Mouse (Mus musculus): ENCODE results near the gene Mettl21e. TPM values are rescaled to one million over a fixed set of nuclear protein-coding genes. Genes with fewer than 3 reads are reported as not detected.

Mettl21e gene
- polyA plus RNA-seq, 1 experiment from 2014 or later, result not detected

GRCm38 (mm10) chr1:44214443-44214842 is 4.3 kb downstream of the Mettl21e start:
- Histone ChIP-seq H3K27me3 (replicated peaks; ENCODE audit: control insufficient read depth, insufficient read depth, low read length) (no peaks in the 10 kb centered on the region), H3K4me1 (ENCODE audit: control insufficient read depth, insufficient read depth, low read depth, low read length) (no peaks in the 10 kb centered on the region), H3K4me2 (ENCODE audit: low read length) (no peak overlapping the region), H3K4me3 (ENCODE audit: low read length) (no peak overlapping the region), H3K9me3 (ENCODE audit: control insufficient read depth, low read length) (no peaks in the 10 kb centered on the region), H3K27ac (ENCODE audit: low read depth, low read length) (no peak overlapping the region), H3K36me3 (ENCODE audit: control insufficient read depth, insufficient read depth, low read length) (no peaks in the 10 kb centered on the region), H3K9ac (ENCODE audit: low read depth, low read length) (no peak overlapping the region)
- WGBS, result 49% methylated on average over 2 of the region's 2 CpGs
- ATAC-seq, result no peak

GRCm38 (mm10) chr1:44202876-44203275 is 15.9 kb downstream of the Mettl21e start:
- H3K9me3 ChIP-seq (ENCODE audit: control insufficient read depth, low read length), result no peaks in the 10 kb centered on the region
- 90% methylated on average over 15 of the region's 15 CpGs for WGBS
- no peak overlapping the region for H3K4me3 ChIP-seq (ENCODE audit: low read length)
- H3K27ac ChIP-seq (ENCODE audit: low read depth, low read length), result no peak overlapping the region
- H3K4me2 ChIP-seq (ENCODE audit: low read length), result no peak overlapping the region
- peaks cover 6% of the 10 kb centered on the region; the same call in 1 of the 2 replicates for H3K4me1 ChIP-seq (ENCODE audit: control insufficient read depth, insufficient read depth, low read depth, low read length)
- no peaks in the 10 kb centered on the region for H3K27me3 ChIP-seq (replicated peaks; ENCODE audit: control insufficient read depth, insufficient read depth, low read length)
- ATAC-seq, result no peak
- H3K9ac ChIP-seq (ENCODE audit: low read depth, low read length), result no peak overlapping the region
- no peaks in the 10 kb centered on the region for H3K36me3 ChIP-seq (ENCODE audit: control insufficient read depth, insufficient read depth, low read length)

DNA sequence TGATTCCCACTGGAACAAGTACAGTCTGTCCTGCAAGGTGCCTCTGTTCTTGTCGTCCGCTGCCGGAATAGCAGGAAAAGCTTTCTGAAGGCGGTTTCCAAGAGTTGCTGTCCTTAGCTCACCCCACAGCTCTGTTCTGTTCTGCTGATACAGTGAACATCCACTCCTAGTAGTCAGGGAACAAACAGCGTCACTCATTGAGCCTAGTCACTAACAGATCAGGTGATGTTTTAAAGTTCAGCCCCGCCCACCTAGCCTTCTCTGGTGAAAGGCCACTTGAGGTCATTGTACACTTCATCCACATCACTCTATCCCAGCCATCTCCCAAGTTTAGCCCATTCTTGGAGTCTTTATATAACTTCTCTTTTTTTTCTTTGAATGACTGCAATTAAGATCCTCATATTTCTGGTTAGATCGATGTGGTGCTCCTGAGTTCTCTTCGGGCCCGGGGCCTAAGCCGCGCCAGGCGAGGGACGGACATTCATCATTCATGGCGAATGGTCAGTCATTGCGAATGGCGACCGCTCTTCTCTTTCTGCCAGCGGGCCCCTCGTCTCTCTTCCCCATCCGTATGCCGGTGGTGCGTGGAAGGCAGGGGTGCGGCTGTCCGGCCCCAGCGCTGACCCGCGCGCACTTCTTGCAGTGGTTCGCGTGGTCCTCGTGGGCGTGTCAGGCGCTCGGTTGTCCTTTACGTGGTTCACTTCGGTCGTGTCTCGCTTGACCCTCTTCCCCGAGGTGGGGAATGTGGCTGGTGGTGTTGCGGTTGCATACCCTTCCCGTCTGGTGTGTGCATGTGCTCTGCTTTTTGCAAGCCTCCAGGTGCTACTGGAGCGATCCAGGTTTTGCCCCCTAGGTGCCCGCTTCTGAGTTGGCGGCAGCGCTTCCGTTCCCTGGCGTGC is 20.2 kb downstream of the Mettl21e start:
- Histone ChIP-seq H3K9ac (ENCODE audit: low read depth, low read length) (peak overlapping the region; percentile 67), H3K4me3 (ENCODE audit: low read length) (peak overlapping the region; percentile 53), H3K36me3 (ENCODE audit: control insufficient read depth, insufficient read depth, low read length) (no peaks in the 10 kb centered on the region), H3K27ac (ENCODE audit: low read depth, low read length) (no peak overlapping the region), H3K4me2 (ENCODE audit: low read length) (peak overlapping the region; percentile 92), H3K27me3 (replicated peaks; ENCODE audit: control insufficient read depth, insufficient read depth, low read length) (no peaks in the 10 kb centered on the region), H3K4me1 (ENCODE audit: control insufficient read depth, insufficient read depth, low read depth, low read length) (peaks cover 6% of the 10 kb centered on the region; the same call in 1 of the 2 replicates), H3K9me3 (ENCODE audit: control insufficient read depth, low read length) (no peaks in the 10 kb centered on the region)
- peak; percentile 82 for ATAC-seq
- WGBS, result 20% methylated on average over 47 of the region's 47 CpGs

- Histone ChIP-seq H3K4me3 (ENCODE audit: low read length) (no peak overlapping the region), H3K9me3 (ENCODE audit: control insufficient read depth, low read length) (no peaks in the 10 kb centered on the region), H3K36me3 (ENCODE audit: control insufficient read depth, insufficient read depth, low read length) (0 out of 2 replicates have a peak, but pooled peaks cover 2% of the 10 kb centered on the region), H3K9ac (ENCODE audit: low read depth, low read length) (no peak overlapping the region), H3K27me3 (replicated peaks; ENCODE audit: control insufficient read depth, insufficient read depth, low read length) (no peaks in the 10 kb centered on the region), H3K4me1 (ENCODE audit: control insufficient read depth, insufficient read depth, low read depth, low read length) (no peaks in the 10 kb centered on the region), H3K27ac (ENCODE audit: low read depth, low read length) (no peak overlapping the region), H3K4me2 (ENCODE audit: low read length) (no peak overlapping the region)
- ATAC-seq, result peak; percentile 71
Measured at GRCm38 (mm10) chr1:44186396-44186795, 32.4 kb downstream of the Mettl21e start.

- H3K4me1 ChIP-seq (ENCODE audit: control insufficient read depth, insufficient read depth, low read depth, low read length), result no peaks in the 10 kb centered on the region
- H3K36me3 ChIP-seq (ENCODE audit: control insufficient read depth, insufficient read depth, low read length), result peaks cover 33% of the 10 kb centered on the region
- no peak overlapping the region for H3K4me3 ChIP-seq (ENCODE audit: low read length)
- no peak overlapping the region for H3K27ac ChIP-seq (ENCODE audit: low read depth, low read length)
- no peak overlapping the region for H3K9ac ChIP-seq (ENCODE audit: low read depth, low read length)
- H3K4me2 ChIP-seq (ENCODE audit: low read length), result no peak overlapping the region
- H3K27me3 ChIP-seq (replicated peaks; ENCODE audit: control insufficient read depth, insufficient read depth, low read length), result no peaks in the 10 kb centered on the region
- ATAC-seq, result no peak
- 95% methylated on average over 5 of the region's 5 CpGs for WGBS
- no peaks in the 10 kb centered on the region for H3K9me3 ChIP-seq (ENCODE audit: control insufficient read depth, low read length)
Measured at GRCm38 (mm10) chr1:44178086-44178485, 40.7 kb downstream of the Mettl21e start.

GRCm38 (mm10) chr1:44173903-44174302 is 44.9 kb downstream of the Mettl21e start:
- Histone ChIP-seq H3K4me2 (ENCODE audit: low read length) (no peak overlapping the region), H3K9ac (ENCODE audit: low read depth, low read length) (no peak overlapping the region), H3K36me3 (ENCODE audit: control insufficient read depth, insufficient read depth, low read length) (peaks cover 44% of the 10 kb centered on the region), H3K27me3 (replicated peaks; ENCODE audit: control insufficient read depth, insufficient read depth, low read length) (no peaks in the 10 kb centered on the region), H3K4me3 (ENCODE audit: low read length) (no peak overlapping the region), H3K4me1 (ENCODE audit: control insufficient read depth, insufficient read depth, low read depth, low read length) (no peaks in the 10 kb centered on the region), H3K9me3 (ENCODE audit: control insufficient read depth, low read length) (no peaks in the 10 kb centered on the region), H3K27ac (ENCODE audit: low read depth, low read length) (no peak overlapping the region)
- WGBS, result 90% methylated on average over 8 of the region's 8 CpGs
- no peak for ATAC-seq

DNA sequence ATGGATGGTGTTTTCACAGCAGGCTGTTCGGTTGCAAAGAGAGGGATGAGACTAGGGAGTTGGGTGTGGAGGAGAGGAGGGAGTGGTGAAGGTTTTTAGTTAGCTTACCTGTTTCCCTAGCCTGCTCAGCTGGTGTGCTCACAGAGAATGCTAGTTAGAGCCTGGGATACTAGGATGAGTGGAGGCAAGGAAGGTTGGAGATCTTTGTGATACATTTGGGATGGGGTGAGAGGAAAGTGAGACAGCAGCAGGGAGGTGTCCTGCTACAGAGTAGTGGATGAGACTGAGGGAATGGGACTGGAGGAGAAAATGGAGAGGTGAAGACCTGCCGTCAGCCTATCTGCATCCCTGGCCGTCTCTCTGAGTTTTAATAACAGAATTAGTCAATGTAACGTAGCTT is 46.1 kb downstream of the Mettl21e start:
- peaks cover 46% of the 10 kb centered on the region for H3K36me3 ChIP-seq (ENCODE audit: control insufficient read depth, insufficient read depth, low read length)
- H3K4me2 ChIP-seq (ENCODE audit: low read length), result no peak overlapping the region
- no peak overlapping the region for H3K9ac ChIP-seq (ENCODE audit: low read depth, low read length)
- H3K9me3 ChIP-seq (ENCODE audit: control insufficient read depth, low read length), result no peaks in the 10 kb centered on the region
- 96% methylated on average over 4 of the region's 4 CpGs for WGBS
- H3K4me1 ChIP-seq (ENCODE audit: control insufficient read depth, insufficient read depth, low read depth, low read length), result no peaks in the 10 kb centered on the region
- no peaks in the 10 kb centered on the region for H3K27me3 ChIP-seq (replicated peaks; ENCODE audit: control insufficient read depth, insufficient read depth, low read length)
- no peak for ATAC-seq
- H3K4me3 ChIP-seq (ENCODE audit: low read length), result no peak overlapping the region
- H3K27ac ChIP-seq (ENCODE audit: low read depth, low read length), result no peak overlapping the region

DNA sequence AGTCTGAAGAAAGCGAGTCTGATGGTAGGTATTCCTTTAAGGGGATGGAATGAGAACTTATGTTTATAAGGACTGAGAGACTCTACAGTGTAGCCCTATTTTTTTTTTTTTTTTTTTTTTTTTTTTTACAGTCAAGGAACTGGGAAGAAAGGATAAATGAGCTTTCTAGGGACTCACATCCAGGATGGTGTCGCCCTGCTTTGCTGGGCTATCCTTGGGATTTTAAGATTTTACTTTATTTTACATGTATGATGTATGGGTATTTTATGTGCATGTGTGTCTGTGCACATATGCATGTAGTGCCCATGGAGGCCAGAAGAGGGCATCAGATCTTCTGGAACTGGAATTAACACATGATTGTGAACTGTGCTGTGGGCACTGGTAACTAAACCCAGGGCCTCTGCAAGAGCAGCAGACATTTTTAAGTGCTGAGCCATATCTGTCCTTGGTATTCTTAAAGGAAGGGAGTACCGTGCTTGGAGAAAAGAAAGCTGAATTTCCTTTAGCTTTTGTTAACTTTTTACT is 50.8 kb downstream of the Mettl21e start:
- no peak for ATAC-seq
- no peaks in the 10 kb centered on the region for H3K4me1 ChIP-seq (ENCODE audit: control insufficient read depth, insufficient read depth, low read depth, low read length)
- no peaks in the 10 kb centered on the region for H3K27me3 ChIP-seq (replicated peaks; ENCODE audit: control insufficient read depth, insufficient read depth, low read length)
- no peak overlapping the region for H3K27ac ChIP-seq (ENCODE audit: low read depth, low read length)
- H3K4me3 ChIP-seq (ENCODE audit: low read length), result no peak overlapping the region
- H3K36me3 ChIP-seq (ENCODE audit: control insufficient read depth, insufficient read depth, low read length), result peaks cover 48% of the 10 kb centered on the region
- no peak overlapping the region for H3K9ac ChIP-seq (ENCODE audit: low read depth, low read length)
- 93% methylated on average over 3 of the region's 3 CpGs for WGBS
- H3K9me3 ChIP-seq (ENCODE audit: control insufficient read depth, low read length), result no peaks in the 10 kb centered on the region
- H3K4me2 ChIP-seq (ENCODE audit: low read length), result no peak overlapping the region

DNA sequence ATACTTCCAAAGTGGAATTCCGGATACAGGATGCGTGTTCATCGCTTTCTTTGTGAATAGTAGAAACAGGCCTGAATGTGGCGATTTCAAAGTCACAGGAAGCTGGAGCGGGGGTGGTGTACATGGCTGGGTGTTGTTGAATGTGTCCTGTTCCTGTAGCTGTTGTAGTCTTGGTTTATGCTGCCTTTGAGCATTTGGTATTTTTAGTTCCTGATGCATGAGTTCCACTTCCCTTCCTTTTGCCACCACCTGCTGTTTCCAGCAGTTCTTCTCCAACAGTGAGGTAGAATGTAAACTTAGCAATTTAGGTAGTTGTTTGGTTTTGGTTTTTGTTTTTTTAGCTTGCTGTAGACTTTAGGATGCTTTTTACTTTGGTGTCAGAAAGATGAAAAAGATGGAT is 56.4 kb downstream of the Mettl21e start:
- peaks cover 54% of the 10 kb centered on the region for H3K36me3 ChIP-seq (ENCODE audit: control insufficient read depth, insufficient read depth, low read length)
- no peaks in the 10 kb centered on the region for H3K27me3 ChIP-seq (replicated peaks; ENCODE audit: control insufficient read depth, insufficient read depth, low read length)
- H3K27ac ChIP-seq (ENCODE audit: low read depth, low read length), result no peak overlapping the region; the same call in 1 of the 2 replicates
- H3K9me3 ChIP-seq (ENCODE audit: control insufficient read depth, low read length), result no peaks in the 10 kb centered on the region
- H3K4me3 ChIP-seq (ENCODE audit: low read length), result no peak overlapping the region
- 92% methylated on average over 5 of the region's 5 CpGs for WGBS
- H3K4me2 ChIP-seq (ENCODE audit: low read length), result no peak overlapping the region
- ATAC-seq, result no peak
- H3K9ac ChIP-seq (ENCODE audit: low read depth, low read length), result no peak overlapping the region
- H3K4me1 ChIP-seq (ENCODE audit: control insufficient read depth, insufficient read depth, low read depth, low read length), result no peaks in the 10 kb centered on the region

All from hindbrain, embryonic 16.5 days (tissue).